Mouse (Mus musculus): ENCODE data around the gene Igf2bp2.

GRCm38 (mm10) chr16:22038554-22038953, 124.5 kb downstream of the Igf2bp2 start:
- no peak for TF ChIP-seq POLR2A (IDR thresholded peaks at IDR 0.05; ENCODE audit: insufficient read depth, low read length)
- no peak for TF ChIP-seq CTCF (IDR thresholded peaks at IDR 0.05; ENCODE audit: low read depth, low read length)

Measured in ES-Bruce4 (cell line).